Mouse (Mus musculus): ENCODE measurements around the gene Zscan10. TPM values are rescaled to one million over a fixed set of nuclear protein-coding genes. Genes with fewer than 3 reads are reported as not detected.
A peak's percentile ranks its signal among the peaks of the same experiment; 100 is the strongest.

Zscan10 gene
- polyA plus RNA-seq, 1 experiment from 2014 or later: not detected

DNA sequence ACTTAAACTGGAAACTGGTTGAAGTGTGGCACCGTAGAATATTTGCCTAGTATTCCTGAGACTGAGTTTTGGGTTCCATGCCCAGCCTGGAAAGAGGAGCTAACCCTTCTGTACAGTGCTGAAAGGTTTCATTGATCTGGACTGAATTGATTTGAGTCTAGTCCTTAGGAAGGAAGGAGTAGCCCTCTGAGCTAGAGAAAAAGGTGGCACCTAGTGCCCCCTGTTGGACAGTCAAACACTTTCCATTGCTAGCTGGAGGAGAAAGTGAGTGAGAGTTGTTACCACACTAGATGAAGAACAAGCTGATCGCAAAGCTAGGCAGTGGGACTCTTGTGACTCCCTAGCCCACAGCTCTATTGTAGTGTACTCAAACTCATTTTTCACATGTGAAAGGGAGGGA is 2.9 kb downstream of the Zscan10 start:
- no peak overlapping the region for H3K4me2 ChIP-seq (ENCODE audit: low read length)
- no peaks in the 10 kb centered on the region for H3K27me3 ChIP-seq (ENCODE audit: control insufficient read depth, insufficient read depth, low read length)
- H3K4me1 ChIP-seq (ENCODE audit: control insufficient read depth in 2 of 2, insufficient read depth in 2 of 2, low read length in 2 of 2): peaks cover 4 to 7% of the 10 kb centered on the region in 2 experiments; a peak in 3 of 4 replicates
- H3K9me3 ChIP-seq (ENCODE audit: control insufficient read depth, low read length): no peaks in the 10 kb centered on the region
- no peak overlapping the region for H3K27ac ChIP-seq (replicated peaks in 1 of 2; ENCODE audit: control insufficient read depth in 1 of 2, insufficient read depth in 1 of 2, low read depth in 2 of 2, low read length in 2 of 2)
- ATAC-seq (ENCODE audit: insufficient number of reproducible peaks, insufficient read depth, low FRiP score, low read depth): no peak
- WGBS: 63% methylated on average over 2 of the region's 2 CpGs
- no peak overlapping the region for H3K4me3 ChIP-seq (ENCODE audit: control insufficient read depth in 1 of 2, insufficient read depth in 1 of 2, low read depth in 1 of 2, low read length in 2 of 2)
- no peaks in the 10 kb centered on the region for H3K36me3 ChIP-seq (ENCODE audit: control insufficient read depth, insufficient read depth, low read length)
- no peak overlapping the region for H3K9ac ChIP-seq (ENCODE audit: low read length)

DNA sequence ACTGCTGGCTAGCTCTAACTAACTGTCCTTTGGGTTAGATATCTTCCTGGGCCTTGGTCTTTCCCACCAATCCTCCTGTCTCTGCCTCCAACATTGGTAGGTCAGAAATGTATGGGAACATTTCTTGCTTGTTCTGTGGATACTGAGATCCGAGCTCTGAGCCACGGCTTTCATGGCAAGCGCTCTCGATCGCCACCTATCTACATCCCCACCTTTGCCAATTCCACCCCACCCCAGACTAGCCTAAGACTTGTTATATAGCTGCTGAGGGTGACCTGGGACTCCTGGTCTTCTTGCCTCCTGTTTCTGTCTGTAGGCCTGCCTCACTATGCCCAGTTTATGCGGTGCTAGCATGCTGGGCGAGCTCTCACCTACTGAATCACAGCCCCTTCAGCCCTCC is 3.7 kb downstream of the Zscan10 start:
- peaks cover 3 to 6% of the 10 kb centered on the region in 2 experiments; a peak in 2 of 4 replicates for H3K4me1 ChIP-seq (ENCODE audit: control insufficient read depth in 2 of 2, insufficient read depth in 2 of 2, low read length in 2 of 2)
- no peaks in the 10 kb centered on the region for H3K9me3 ChIP-seq (ENCODE audit: control insufficient read depth, low read length)
- H3K36me3 ChIP-seq (ENCODE audit: control insufficient read depth, insufficient read depth, low read length): no peaks in the 10 kb centered on the region
- H3K27me3 ChIP-seq (ENCODE audit: control insufficient read depth, insufficient read depth, low read length): no peaks in the 10 kb centered on the region
- 66% methylated on average over 7 of the region's 7 CpGs for WGBS
- H3K4me3 ChIP-seq (ENCODE audit: control insufficient read depth in 1 of 2, insufficient read depth in 1 of 2, low read depth in 1 of 2, low read length in 2 of 2): no peak overlapping the region
- no peak overlapping the region for H3K4me2 ChIP-seq (ENCODE audit: low read length)
- H3K27ac ChIP-seq (replicated peaks in 1 of 2; ENCODE audit: control insufficient read depth in 1 of 2, insufficient read depth in 1 of 2, low read depth in 2 of 2, low read length in 2 of 2): no peak overlapping the region
- no peak for ATAC-seq (ENCODE audit: insufficient number of reproducible peaks, insufficient read depth, low FRiP score, low read depth)
- no peak overlapping the region for H3K9ac ChIP-seq (ENCODE audit: low read length)

DNA sequence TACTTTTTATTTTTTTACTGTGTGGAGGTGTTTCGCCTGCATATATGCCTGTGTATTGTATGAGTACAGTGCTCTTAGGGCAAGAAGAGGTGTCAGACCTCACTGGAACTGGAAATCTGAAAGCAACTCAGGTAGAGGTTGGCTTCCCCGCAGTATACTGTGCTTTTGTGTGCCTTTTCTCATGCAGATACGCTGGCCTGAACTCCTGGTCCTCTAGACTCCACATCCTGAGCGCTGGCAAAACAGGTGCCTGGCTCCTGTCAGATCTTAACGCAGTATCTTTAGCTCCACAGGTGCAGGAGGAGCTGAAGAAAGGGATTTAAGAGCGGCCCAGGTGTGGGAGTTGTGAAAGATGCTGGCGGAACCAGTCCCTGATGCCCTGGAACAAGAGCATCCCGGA is 4.6 kb downstream of the Zscan10 start:
- Histone ChIP-seq H3K4me3 (ENCODE audit: control insufficient read depth in 1 of 2, insufficient read depth in 1 of 2, low read depth in 1 of 2, low read length in 2 of 2) (no peak overlapping the region), H3K9ac (ENCODE audit: low read length) (no peak overlapping the region), H3K9me3 (ENCODE audit: control insufficient read depth, low read length) (no peaks in the 10 kb centered on the region), H3K27ac (replicated peaks in 1 of 2; ENCODE audit: control insufficient read depth in 1 of 2, insufficient read depth in 1 of 2, low read depth in 2 of 2, low read length in 2 of 2) (no peak overlapping the region), H3K36me3 (ENCODE audit: control insufficient read depth, insufficient read depth, low read length) (no peaks in the 10 kb centered on the region), H3K27me3 (ENCODE audit: control insufficient read depth, insufficient read depth, low read length) (no peaks in the 10 kb centered on the region), H3K4me1 (ENCODE audit: control insufficient read depth in 2 of 2, insufficient read depth in 2 of 2, low read length in 2 of 2) (no peaks in the 10 kb centered on the region; a peak in 1 of 4 replicates), H3K4me2 (ENCODE audit: low read length) (no peak overlapping the region)
- ATAC-seq (ENCODE audit: insufficient number of reproducible peaks, insufficient read depth, low FRiP score, low read depth): no peak
- 79% methylated on average over 8 of the region's 8 CpGs for WGBS

- no peak overlapping the region for H3K27ac ChIP-seq (replicated peaks in 1 of 2; ENCODE audit: control insufficient read depth in 1 of 2, insufficient read depth in 1 of 2, low read depth in 2 of 2, low read length in 2 of 2)
- no peaks in the 10 kb centered on the region for H3K27me3 ChIP-seq (ENCODE audit: control insufficient read depth, insufficient read depth, low read length)
- no peak for ATAC-seq (ENCODE audit: insufficient number of reproducible peaks, insufficient read depth, low FRiP score, low read depth)
- H3K9ac ChIP-seq (ENCODE audit: low read length): no peak overlapping the region
- no peaks in the 10 kb centered on the region for H3K36me3 ChIP-seq (ENCODE audit: control insufficient read depth, insufficient read depth, low read length)
- WGBS: 88% methylated on average over 24 of the region's 24 CpGs
- H3K4me2 ChIP-seq (ENCODE audit: low read length): no peak overlapping the region
- H3K9me3 ChIP-seq (ENCODE audit: control insufficient read depth, low read length): no peaks in the 10 kb centered on the region
- H3K4me1 ChIP-seq (ENCODE audit: control insufficient read depth in 2 of 2, insufficient read depth in 2 of 2, low read length in 2 of 2): no peaks in the 10 kb centered on the region
- no peak overlapping the region for H3K4me3 ChIP-seq (ENCODE audit: control insufficient read depth in 1 of 2, insufficient read depth in 1 of 2, low read depth in 1 of 2, low read length in 2 of 2)
These were observed 9.0 kb downstream of the Zscan10 start for GRCm38 (mm10) chr17:23609612-23610011.

DNA sequence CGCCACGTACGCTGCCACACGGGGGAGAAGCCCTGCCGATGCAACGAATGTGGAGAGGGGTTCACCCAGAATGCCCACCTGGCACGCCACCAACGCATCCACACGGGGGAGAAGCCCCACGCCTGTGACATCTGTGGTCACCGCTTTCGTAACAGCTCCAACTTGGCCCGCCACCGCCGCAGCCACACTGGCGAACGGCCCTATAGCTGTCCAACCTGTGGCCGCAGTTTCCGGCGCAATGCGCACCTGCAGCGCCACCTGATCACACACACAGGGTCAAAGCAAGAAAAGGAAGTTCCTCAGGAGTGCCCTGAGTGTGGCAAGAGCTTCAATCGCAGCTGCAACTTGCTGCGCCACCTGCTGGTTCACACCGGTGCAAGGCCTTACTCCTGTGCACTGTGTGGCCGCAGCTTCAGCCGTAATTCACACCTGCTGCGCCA is 9.7 kb downstream of the Zscan10 start:
- H3K4me3 ChIP-seq (ENCODE audit: control insufficient read depth in 1 of 2, insufficient read depth in 1 of 2, low read depth in 1 of 2, low read length in 2 of 2): no peak overlapping the region

GRCm38 (mm10) chr17:23617087-23617486 is 16.4 kb downstream of the Zscan10 start:
- H3K4me1 ChIP-seq (ENCODE audit: control insufficient read depth in 2 of 2, insufficient read depth in 2 of 2, low read length in 2 of 2): no peaks in the 10 kb centered on the region
- ATAC-seq (ENCODE audit: insufficient number of reproducible peaks, insufficient read depth, low FRiP score, low read depth): no peak
- H3K9ac ChIP-seq (ENCODE audit: low read length): no peak overlapping the region
- H3K27me3 ChIP-seq (ENCODE audit: control insufficient read depth, insufficient read depth, low read length): peaks cover 21% of the 10 kb centered on the region
- H3K9me3 ChIP-seq (ENCODE audit: control insufficient read depth, low read length): no peaks in the 10 kb centered on the region
- WGBS: 54% methylated on average over 9 of the region's 9 CpGs
- no peak overlapping the region for H3K27ac ChIP-seq (replicated peaks in 1 of 2; ENCODE audit: control insufficient read depth in 1 of 2, insufficient read depth in 1 of 2, low read depth in 2 of 2, low read length in 2 of 2)
- no peak overlapping the region for H3K4me2 ChIP-seq (ENCODE audit: low read length)
- no peaks in the 10 kb centered on the region for H3K36me3 ChIP-seq (ENCODE audit: control insufficient read depth, insufficient read depth, low read length)
- H3K4me3 ChIP-seq (ENCODE audit: control insufficient read depth in 1 of 2, insufficient read depth in 1 of 2, low read depth in 1 of 2, low read length in 2 of 2): no peak overlapping the region

More for the DNA sequence above, 9.7 kb downstream of the Zscan10 start:
- H3K4me1 ChIP-seq (ENCODE audit: control insufficient read depth in 2 of 2, insufficient read depth in 2 of 2, low read length in 2 of 2): no peaks in the 10 kb centered on the region
- ATAC-seq (ENCODE audit: insufficient number of reproducible peaks, insufficient read depth, low FRiP score, low read depth): peak; percentile 32; the same call in 1 of the 2 replicates
- H3K4me2 ChIP-seq (ENCODE audit: low read length): no peak overlapping the region
- 78% methylated on average over 28 of the region's 28 CpGs for WGBS
- no peak overlapping the region for H3K27ac ChIP-seq (replicated peaks in 1 of 2; ENCODE audit: control insufficient read depth in 1 of 2, insufficient read depth in 1 of 2, low read depth in 2 of 2, low read length in 2 of 2)
- H3K36me3 ChIP-seq (ENCODE audit: control insufficient read depth, insufficient read depth, low read length): no peaks in the 10 kb centered on the region
- H3K9me3 ChIP-seq (ENCODE audit: control insufficient read depth, low read length): no peaks in the 10 kb centered on the region
- no peaks in the 10 kb centered on the region for H3K27me3 ChIP-seq (ENCODE audit: control insufficient read depth, insufficient read depth, low read length)
- H3K9ac ChIP-seq (ENCODE audit: low read length): no peak overlapping the region

GRCm38 (mm10) chr17:23620351-23620750 is 19.7 kb downstream of the Zscan10 start:
- H3K27me3 ChIP-seq (ENCODE audit: control insufficient read depth, insufficient read depth, low read length): peaks cover 21% of the 10 kb centered on the region
- ATAC-seq (ENCODE audit: insufficient number of reproducible peaks, insufficient read depth, low FRiP score, low read depth): no peak
- no peaks in the 10 kb centered on the region for H3K4me1 ChIP-seq (ENCODE audit: control insufficient read depth in 2 of 2, insufficient read depth in 2 of 2, low read length in 2 of 2)
- no peaks in the 10 kb centered on the region for H3K36me3 ChIP-seq (ENCODE audit: control insufficient read depth, insufficient read depth, low read length)
- H3K9ac ChIP-seq (ENCODE audit: low read length): no peak overlapping the region
- H3K4me2 ChIP-seq (ENCODE audit: low read length): no peak overlapping the region
- H3K27ac ChIP-seq (replicated peaks in 1 of 2; ENCODE audit: control insufficient read depth in 1 of 2, insufficient read depth in 1 of 2, low read depth in 2 of 2, low read length in 2 of 2): no peak overlapping the region
- H3K4me3 ChIP-seq (ENCODE audit: control insufficient read depth in 1 of 2, insufficient read depth in 1 of 2, low read depth in 1 of 2, low read length in 2 of 2): no peak overlapping the region
- H3K9me3 ChIP-seq (ENCODE audit: control insufficient read depth, low read length): no peaks in the 10 kb centered on the region
- WGBS: 33% methylated on average over 7 of the region's 7 CpGs

DNA sequence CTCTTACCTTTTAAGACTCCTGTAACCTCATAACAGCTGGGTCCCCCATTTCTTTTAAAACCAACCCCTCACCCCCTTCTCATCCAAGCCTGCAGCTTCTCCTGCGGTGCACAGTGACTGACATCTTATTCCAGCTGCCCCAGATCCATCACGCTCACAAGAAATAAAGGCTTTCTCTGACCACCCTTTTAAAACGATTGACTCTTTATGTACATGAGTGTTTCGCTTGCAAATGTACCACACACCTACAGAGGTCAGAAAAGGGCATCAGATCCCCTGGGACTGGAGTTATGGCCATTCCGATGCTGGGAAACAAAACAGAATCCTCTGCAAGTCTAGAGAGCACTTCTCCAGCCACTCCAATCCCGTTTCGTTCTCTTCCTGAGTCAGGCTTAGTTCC is 27.2 kb downstream of the Zscan10 start:
- 29% methylated on average over 7 of the region's 7 CpGs for WGBS
- H3K27me3 ChIP-seq (ENCODE audit: control insufficient read depth, insufficient read depth, low read length): peaks cover 16% of the 10 kb centered on the region; the same call in 1 of the 2 replicates
- H3K9me3 ChIP-seq (ENCODE audit: control insufficient read depth, low read length): no peaks in the 10 kb centered on the region
- H3K27ac ChIP-seq (replicated peaks in 1 of 2; ENCODE audit: control insufficient read depth in 1 of 2, insufficient read depth in 1 of 2, low read depth in 2 of 2, low read length in 2 of 2): no peak overlapping the region
- H3K36me3 ChIP-seq (ENCODE audit: control insufficient read depth, insufficient read depth, low read length): no peaks in the 10 kb centered on the region
- no peak for ATAC-seq (ENCODE audit: insufficient number of reproducible peaks, insufficient read depth, low FRiP score, low read depth)
- H3K4me2 ChIP-seq (ENCODE audit: low read length): no peak overlapping the region
- H3K9ac ChIP-seq (ENCODE audit: low read length): no peak overlapping the region
- H3K4me1 ChIP-seq (ENCODE audit: control insufficient read depth in 2 of 2, insufficient read depth in 2 of 2, low read length in 2 of 2): no peaks in the 10 kb centered on the region
- no peak overlapping the region for H3K4me3 ChIP-seq (ENCODE audit: control insufficient read depth in 1 of 2, insufficient read depth in 1 of 2, low read depth in 1 of 2, low read length in 2 of 2)
